Mouse (Mus musculus) heart, embryonic 15.5 days (tissue): ENCODE measurements at regions not wholly inside any gene's neighbourhood (a gene's known extent, or its start where the extent isn't known, plus 50 kb on each side); places are given as distances from the start of the nearest gene placed in this dataset.

Experiments
- ATAC-seq: fragments of 200-750 bp; cut with Nextera tagmentation; replicated peaks from 2 replicates; pipeline ENCODE4 v1.8.0; 2017; ENCODE audit warnings: low read depth, moderate TSS enrichment; ENCODE audit not compliant: insufficient number of reproducible peaks, insufficient read depth, low FRiP score
- H3K27ac ChIP-seq: fragments of 300-500 bp; sonication (generic); 2 replicates; pipeline ENCODE4 v1.5.1; 2015; ENCODE audit warnings: mild to moderate bottlenecking, inconsistent platforms
- H3K27me3 ChIP-seq: fragments of 300-500 bp; sonication (generic); 2 replicates; pipeline ENCODE4 v1.6.1; 2015; ENCODE audit warnings: inconsistent platforms
- H3K36me3 ChIP-seq: fragments of 300-500 bp; sonication (generic); 2 replicates; pipeline ENCODE4 v1.6.1; 2015; ENCODE audit warnings: mild to moderate bottlenecking, inconsistent platforms
- H3K4me1 ChIP-seq: fragments of 300-500 bp; sonication (generic); replicated peaks from 2 replicates; pipeline ENCODE4 v1.6.1; 2015; ENCODE audit warnings: inconsistent platforms
- H3K4me2 ChIP-seq: fragments of 300-500 bp; sonication (generic); 2 replicates; pipeline ENCODE4 v1.6.1; 2015; ENCODE audit warnings: inconsistent platforms, mild to moderate bottlenecking, moderate library complexity
- H3K4me3 ChIP-seq: fragments of 300-500 bp; sonication (generic); 2 replicates; pipeline ENCODE4 v1.5.1; 2015; ENCODE audit warnings: mild to moderate bottlenecking, inconsistent platforms
- H3K9ac ChIP-seq: fragments of 300-500 bp; sonication (generic); 2 replicates; pipeline ENCODE4 v1.6.1; 2015; ENCODE audit warnings: mild to moderate bottlenecking, inconsistent platforms
- H3K9me3 ChIP-seq: fragments of 300-500 bp; sonication (generic); replicated peaks from 2 replicates; pipeline ENCODE4 v1.6.1; 2016; ENCODE audit warnings: inconsistent platforms
- WGBS: fragments of 180-500 bp; shearing (Covaris S2); methylation state at CpG from one replicate; pipeline ENCODE4 v1.1.7; 2015; ENCODE audit warnings: mixed read lengths; 5-methylcytosine and 5-hydroxymethylcytosine counted together

- ATAC-seq = no peak
- no peak overlapping the region for H3K4me2 ChIP-seq
- H3K9me3 ChIP-seq = no peaks in the 10 kb centered on the region
- no peaks in the 10 kb centered on the region for H3K27me3 ChIP-seq
- no peak overlapping the region for H3K27ac ChIP-seq
- no peaks in the 10 kb centered on the region for H3K4me1 ChIP-seq
- 73% methylated on average over 1 of the region's 1 CpGs for WGBS
- no peaks in the 10 kb centered on the region for H3K36me3 ChIP-seq
- H3K9ac ChIP-seq = no peak overlapping the region
- no peak overlapping the region for H3K4me3 ChIP-seq
These were observed 108.1 kb upstream of the Ercc4 start for GRCm38 (mm10) chr16:13001288-13001880.

GRCm38 (mm10) chr16:13012863-13013262 lies 96.6 kb upstream of the Ercc4 start:
- H3K4me3 ChIP-seq = no peak overlapping the region
- H3K9ac ChIP-seq = no peak overlapping the region
- H3K27ac ChIP-seq = no peak overlapping the region
- no peak overlapping the region for H3K4me2 ChIP-seq
- H3K36me3 ChIP-seq = no peaks in the 10 kb centered on the region
- WGBS = 69% methylated on average over 5 of the region's 5 CpGs
- H3K9me3 ChIP-seq = no peaks in the 10 kb centered on the region
- H3K27me3 ChIP-seq = no peaks in the 10 kb centered on the region
- no peaks in the 10 kb centered on the region for H3K4me1 ChIP-seq
- ATAC-seq = no peak

- Histone ChIP-seq H3K9ac (no peak overlapping the region), H3K9me3 (no peaks in the 10 kb centered on the region), H3K4me3 (no peak overlapping the region), H3K36me3 (no peaks in the 10 kb centered on the region), H3K27me3 (no peaks in the 10 kb centered on the region), H3K4me1 (no peaks in the 10 kb centered on the region), H3K4me2 (no peak overlapping the region), H3K27ac (no peak overlapping the region)
- WGBS = 60% methylated on average over 10 of the region's 10 CpGs
- no peak for ATAC-seq
These were observed 95.4 kb upstream of the Ercc4 start for GRCm38 (mm10) chr16:13013891-13014644.

GRCm38 (mm10) chr16:13022875-13023274 lies 86.6 kb upstream of the Ercc4 start:
- H3K36me3 ChIP-seq = no peaks in the 10 kb centered on the region
- no peaks in the 10 kb centered on the region for H3K4me1 ChIP-seq
- H3K27ac ChIP-seq = no peak overlapping the region
- no peak overlapping the region for H3K9ac ChIP-seq
- no peak overlapping the region for H3K4me2 ChIP-seq
- no peak for ATAC-seq
- H3K9me3 ChIP-seq = no peaks in the 10 kb centered on the region
- H3K27me3 ChIP-seq = no peaks in the 10 kb centered on the region
- no peak overlapping the region for H3K4me3 ChIP-seq
- 49% methylated on average over 4 of the region's 4 CpGs for WGBS

- H3K4me2 ChIP-seq = no peak overlapping the region
- no peak overlapping the region for H3K4me3 ChIP-seq
- ATAC-seq = no peak
- no peaks in the 10 kb centered on the region for H3K36me3 ChIP-seq
- H3K9ac ChIP-seq = no peak overlapping the region
- H3K27me3 ChIP-seq = no peaks in the 10 kb centered on the region
- H3K9me3 ChIP-seq = no peaks in the 10 kb centered on the region
- WGBS = 46% methylated on average over 3 of the region's 3 CpGs
- H3K27ac ChIP-seq = no peak overlapping the region
- H3K4me1 ChIP-seq = no peaks in the 10 kb centered on the region
These were observed 84.1 kb upstream of the Ercc4 start for GRCm38 (mm10) chr16:13025393-13025792.

GRCm38 (mm10) chr16:13034136-13034535 lies 75.3 kb upstream of the Ercc4 start:
- WGBS = 74% methylated on average over 5 of the region's 5 CpGs
- Histone ChIP-seq H3K27ac (no peak overlapping the region), H3K9ac (no peak overlapping the region), H3K9me3 (no peaks in the 10 kb centered on the region), H3K36me3 (no peaks in the 10 kb centered on the region), H3K4me1 (no peaks in the 10 kb centered on the region), H3K27me3 (no peaks in the 10 kb centered on the region), H3K4me3 (no peak overlapping the region), H3K4me2 (no peak overlapping the region)
- no peak for ATAC-seq

- ATAC-seq = no peak
These were observed 72.9 kb upstream of the Ercc4 start for GRCm38 (mm10) chr16:13036596-13036995.

GRCm38 (mm10) chr16:13040312-13041100 lies 69.0 kb upstream of the Ercc4 start:
- Histone ChIP-seq H3K4me2 (no peak overlapping the region), H3K4me3 (no peak overlapping the region), H3K36me3 (no peaks in the 10 kb centered on the region), H3K27me3 (no peaks in the 10 kb centered on the region), H3K27ac (no peak overlapping the region), H3K9ac (no peak overlapping the region), H3K9me3 (no peaks in the 10 kb centered on the region), H3K4me1 (no peaks in the 10 kb centered on the region)
- ATAC-seq = no peak
- WGBS = 69% methylated on average over 15 of the region's 15 CpGs

More at GRCm38 (mm10) chr16:13036596-13036995, 72.9 kb upstream of the Ercc4 start:
- H3K36me3 ChIP-seq = no peaks in the 10 kb centered on the region
- no peaks in the 10 kb centered on the region for H3K4me1 ChIP-seq
- no peaks in the 10 kb centered on the region for H3K27me3 ChIP-seq
- no peak overlapping the region for H3K4me2 ChIP-seq
- H3K4me3 ChIP-seq = no peak overlapping the region
- no peak overlapping the region for H3K9ac ChIP-seq
- H3K27ac ChIP-seq = no peak overlapping the region
- H3K9me3 ChIP-seq = no peaks in the 10 kb centered on the region
- 84% methylated on average over 4 of the region's 4 CpGs for WGBS

GRCm38 (mm10) chr16:13041356-13041755 lies 68.1 kb upstream of the Ercc4 start:
- Histone ChIP-seq H3K4me2 (no peak overlapping the region), H3K27ac (no peak overlapping the region), H3K4me1 (no peaks in the 10 kb centered on the region), H3K36me3 (no peaks in the 10 kb centered on the region), H3K4me3 (no peak overlapping the region), H3K9ac (no peak overlapping the region), H3K27me3 (no peaks in the 10 kb centered on the region), H3K9me3 (no peaks in the 10 kb centered on the region)
- no peak for ATAC-seq
- 71% methylated on average over 3 of the region's 3 CpGs for WGBS

- Histone ChIP-seq H3K9me3 (no peaks in the 10 kb centered on the region), H3K4me2 (no peak overlapping the region), H3K27ac (no peak overlapping the region), H3K4me3 (no peak overlapping the region), H3K27me3 (no peaks in the 10 kb centered on the region), H3K36me3 (no peaks in the 10 kb centered on the region), H3K9ac (no peak overlapping the region), H3K4me1 (no peaks in the 10 kb centered on the region)
- WGBS = 71% methylated on average over 10 of the region's 10 CpGs
- no peak for ATAC-seq
These were observed 64.3 kb upstream of the Ercc4 start for GRCm38 (mm10) chr16:13045079-13045590.

- no peaks in the 10 kb centered on the region for H3K9me3 ChIP-seq
- no peaks in the 10 kb centered on the region for H3K36me3 ChIP-seq
- no peaks in the 10 kb centered on the region for H3K27me3 ChIP-seq
- no peak overlapping the region for H3K9ac ChIP-seq
- 75% methylated on average over 6 of the region's 6 CpGs for WGBS
- H3K4me3 ChIP-seq = no peak overlapping the region
- H3K4me2 ChIP-seq = no peak overlapping the region
- no peak for ATAC-seq
- H3K4me1 ChIP-seq = no peaks in the 10 kb centered on the region
- no peak overlapping the region for H3K27ac ChIP-seq
These were observed 62.9 kb upstream of the Ercc4 start for GRCm38 (mm10) chr16:13046366-13047120.
